Mouse (Mus musculus) ES-E14 (cell line): ENCODE data around the gene Nf2. TPM values are rescaled to one million over a fixed set of nuclear protein-coding genes. Genes with fewer than 3 reads are reported as not detected.

Experiments used
- DNase-seq: peaks from one replicate; pipeline ENCODE4 v3.0.0-alpha.2; 2013; ENCODE audit warnings: low read depth, low spot score
- H3K27ac ChIP-seq: 2 replicates; pipeline ENCODE4 v1.5.1; 2012; ENCODE audit warnings: low read depth, mild to moderate bottlenecking, low read length, moderate library complexity, mixed read lengths; ENCODE audit not compliant: poor library complexity, insufficient read depth, severe bottlenecking
- H3K36me3 ChIP-seq: 2 replicates; pipeline ENCODE4 v1.6.1; 2012; ENCODE audit warnings: mild to moderate bottlenecking, low read length, moderate library complexity, mixed read lengths; ENCODE audit not compliant: control insufficient read depth, poor library complexity, insufficient read depth, severe bottlenecking
- H3K4me1 ChIP-seq, 2 experiments: fragments of 150-350 bp in 1 of 2; sonication (generic) in 1 of 2; 2 replicates each; pipeline ENCODE4 v1.6.1; 2012; ENCODE audit warnings: low read length in 2 of 2, mild to moderate bottlenecking in 1 of 2, mixed read lengths in 1 of 2; ENCODE audit not compliant: control insufficient read depth in 2 of 2, insufficient read depth in 2 of 2, poor library complexity in 1 of 2
- H3K4me3 ChIP-seq, 2 experiments: fragments of 150-350 bp in 1 of 2; sonication (generic) in 1 of 2; 2 replicates each; pipeline ENCODE4 v1.5.1; 2012; ENCODE audit warnings: low read length in 2 of 2, low read depth in 1 of 2, mild to moderate bottlenecking in 1 of 2, mixed read lengths in 1 of 2; ENCODE audit not compliant: insufficient read depth in 1 of 2, poor library complexity in 1 of 2, severe bottlenecking in 1 of 2
- H3K9ac ChIP-seq: 2 replicates; pipeline ENCODE4 v1.6.1; 2012; ENCODE audit warnings: low read depth, mild to moderate bottlenecking, low read length, mixed read lengths; ENCODE audit not compliant: poor library complexity, insufficient read depth, severe bottlenecking
- H3K9me3 ChIP-seq: fragments of 150-350 bp; sonication (generic); 2 replicates; pipeline ENCODE4 v1.6.1; 2012; ENCODE audit warnings: low read depth, mild to moderate bottlenecking, low read length; ENCODE audit not compliant: control insufficient read depth, insufficient read depth
- CHD2 ChIP-seq: IDR thresholded peaks from 2 replicates; pipeline ENCODE4 v1.6.1; 2014; ENCODE audit warnings: mild to moderate bottlenecking, low read depth, low read length, inconsistent platforms
- HCFC1 ChIP-seq: IDR thresholded peaks from 2 replicates; pipeline ENCODE4 v1.6.1; 2012; ENCODE audit warnings: low read length, inconsistent platforms, borderline replicate concordance; ENCODE audit not compliant: insufficient read depth
- MAFK ChIP-seq: IDR thresholded peaks from 2 replicates; pipeline ENCODE4 v1.6.1; 2014; ENCODE audit warnings: mild to moderate bottlenecking, low read depth, low read length, inconsistent platforms; ENCODE audit not compliant: insufficient read depth
- ZC3H11A ChIP-seq: IDR thresholded peaks from 2 replicates; pipeline ENCODE4 v1.6.1; 2012; ENCODE audit warnings: low read depth, mild to moderate bottlenecking, inconsistent platforms, low read length, borderline replicate concordance
- ZNF384 ChIP-seq: IDR thresholded peaks from 2 replicates; pipeline ENCODE4 v1.6.1; 2012; ENCODE audit warnings: low read depth, low read length, inconsistent platforms
- in situ Hi-C, 2 experiments: fragments of 600-800 bp; cut with MboI; formaldehyde crosslinking; loops; one replicate each; pipeline ENCODE4 v1.15.1; 2025; ENCODE audit warnings: low sequenced_read_pairs in 2 of 2, inconsistent platforms in 1 of 2; ENCODE audit not compliant: unreplicated experiment in 2 of 2
- total RNA-seq: library from RNA; depleted of rRNA; stranded (reverse); fragments of 300-350 nt; gene quantifications from 2 replicates; pipeline ENCODE4 v1.2.3, GENCODE M21; 2012

The Nf2 gene
- total RNA-seq, 1 experiment: 53.8 TPM

GRCm38 (mm10) chr11:4791549-4791948 is 57.8 kb downstream of the Nf2 start:
- in situ Hi-C loops: no loop called here
- H3K36me3 ChIP-seq: peaks cover 49% of the 10 kb centered on the region
- H3K9ac ChIP-seq: no peak overlapping the region
- H3K4me1 ChIP-seq: 0 out of 4 replicates have a peak, but pooled peaks cover 0 to 2% of the 10 kb centered on the region in 2 experiments
- no peak for DNase-seq
- no peak for TF ChIP-seq HCFC1
- no peak for TF ChIP-seq ZNF384
- no peak for TF ChIP-seq ZC3H11A
- no peak for TF ChIP-seq CHD2
- TF ChIP-seq MAFK: no peak
- no peaks in the 10 kb centered on the region for H3K9me3 ChIP-seq
- no peak overlapping the region for H3K27ac ChIP-seq
- no peak overlapping the region for H3K4me3 ChIP-seq

GRCm38 (mm10) chr11:4789691-4790090 is 59.6 kb downstream of the Nf2 start:
- TF ChIP-seq MAFK (no peak), ZC3H11A (no peak), CHD2 (no peak), HCFC1 (no peak), ZNF384 (no peak)
- H3K36me3 ChIP-seq: peaks cover 57% of the 10 kb centered on the region

GRCm38 (mm10) chr11:4784629-4785142 is 64.7 kb downstream of the Nf2 start:
- Histone ChIP-seq H3K27ac (no peak overlapping the region), H3K36me3 (peaks cover 60% of the 10 kb centered on the region), H3K4me3 (no peak overlapping the region), H3K4me1 (0 out of 4 replicates have a peak, but pooled peaks cover 0 to under 1% of the 10 kb centered on the region in 2 experiments), H3K9me3 (no peaks in the 10 kb centered on the region), H3K9ac (no peak overlapping the region)
- TF ChIP-seq CHD2: no peak
- TF ChIP-seq HCFC1: no peak
- no peak for TF ChIP-seq MAFK
- TF ChIP-seq ZC3H11A: no peak
- no peak for TF ChIP-seq ZNF384
- no peak for DNase-seq
- in situ Hi-C loops: no loop called here

More at GRCm38 (mm10) chr11:4789691-4790090, 59.6 kb downstream of the Nf2 start:
- Histone ChIP-seq H3K4me3 (no peak overlapping the region), H3K9ac (no peak overlapping the region), H3K27ac (no peak overlapping the region), H3K9me3 (no peaks in the 10 kb centered on the region), H3K4me1 (0 out of 4 replicates have a peak, but pooled peaks cover 0 to 2% of the 10 kb centered on the region in 2 experiments)
- no peak for DNase-seq
- in situ Hi-C loops: no loop called here

- Histone ChIP-seq H3K36me3 (peaks cover 55% of the 10 kb centered on the region), H3K4me3 (no peak overlapping the region), H3K27ac (no peak overlapping the region), H3K9me3 (no peaks in the 10 kb centered on the region), H3K9ac (no peak overlapping the region), H3K4me1 (no peaks in the 10 kb centered on the region)
- in situ Hi-C loops: no loop called here
- no peak for DNase-seq
- TF ChIP-seq ZNF384 (no peak), MAFK (no peak), CHD2 (no peak), HCFC1 (no peak), ZC3H11A (no peak)
Observed at GRCm38 (mm10) chr11:4783116-4783515, 66.2 kb downstream of the Nf2 start.

GRCm38 (mm10) chr11:4780927-4781326 is 68.4 kb downstream of the Nf2 start:
- TF ChIP-seq HCFC1 (no peak), ZC3H11A (no peak), CHD2 (no peak), MAFK (no peak)
- Histone ChIP-seq H3K4me1 (no peaks in the 10 kb centered on the region), H3K9ac (no peak overlapping the region), H3K27ac (no peak overlapping the region), H3K9me3 (no peaks in the 10 kb centered on the region), H3K4me3 (no peak overlapping the region), H3K36me3 (peaks cover 51% of the 10 kb centered on the region)
- in situ Hi-C loops: no loop called here
- no peak for DNase-seq
